Mouse (Mus musculus) cerebellum, adult 2 months (tissue): ENCODE results near the gene Wdr43. TPM values are rescaled to one million over a fixed set of nuclear protein-coding genes. Genes with fewer than 3 reads are reported as not detected.
"Not testable (repeated sequence)": the region's sequence is repeated elsewhere in the genome, so short reads cannot be mapped to it uniquely, and the experiment has no call there.

Experiments used
- DNase-seq, 2 experiments: peaks; one replicate each; pipeline ENCODE4 v3.0.0; 2021
- H3K27ac ChIP-seq: fragments of 200-500 bp; 2 replicates; pipeline ENCODE4 v1.5.1; 2012; ENCODE audit warnings: low read length, control low read depth, inconsistent platforms; ENCODE audit not compliant: insufficient read depth
- H3K27me3 ChIP-seq: fragments of 200-500 bp; 2 replicates; pipeline ENCODE4 v1.6.1; 2012; ENCODE audit warnings: inconsistent platforms, mild to moderate bottlenecking, low read length, moderate library complexity; ENCODE audit not compliant: control insufficient read depth, insufficient read depth
- H3K4me1 ChIP-seq: fragments of 200-500 bp; 2 replicates; pipeline ENCODE4 v1.6.1; 2011; ENCODE audit warnings: low read length; ENCODE audit not compliant: control insufficient read depth, insufficient read depth
- H3K4me3 ChIP-seq: fragments of 200-500 bp; replicated peaks from 2 replicates; pipeline ENCODE3; 2011; ENCODE audit warnings: mild to moderate bottlenecking, low read depth, low read length, control low read depth; ENCODE audit not compliant: insufficient read depth
- CTCF ChIP-seq: fragments of 200-500 bp; IDR thresholded peaks from 2 replicates; pipeline ENCODE4 v1.5.1; 2011; ENCODE audit warnings: low read depth, mild to moderate bottlenecking, control low read depth, low read length, moderate library complexity, borderline replicate concordance; ENCODE audit not compliant: insufficient read depth
- POLR2A ChIP-seq: fragments of 200-500 bp; IDR thresholded peaks from 2 replicates; pipeline ENCODE4 v1.6.1; 2011; ENCODE audit warnings: low read length, control low read depth, borderline replicate concordance; ENCODE audit not compliant: insufficient read depth
- WGBS: fragments of 180-500 bp; shearing (Covaris S2); methylation state at CpG from one replicate; pipeline ENCODE4 v1.1.7; 2018; 5-methylcytosine and 5-hydroxymethylcytosine counted together
- polyA plus RNA-seq: library from polyadenylated mRNA; depleted of rRNA; stranded (reverse); fragments of >200 nt; gene quantifications from 2 replicates; pipeline ENCODE4 v1.2.3, GENCODE M21; 2012

Gene Wdr43
- polyA plus RNA-seq, 1 experiment = 26.8 TPM

GRCm38 (mm10) chr17:71617974-71618373 is 2.3 kb downstream of the Wdr43 start:
- Histone ChIP-seq H3K4me3 (no peak overlapping the region), H3K27me3 (no peaks in the 10 kb centered on the region), H3K4me1 (peaks cover 3% of the 10 kb centered on the region; the same call in 1 of the 2 replicates), H3K27ac (no peak overlapping the region)
- no peak for TF ChIP-seq POLR2A
- TF ChIP-seq CTCF = no peak
- no peak for DNase-seq
- whole genome bisulfite sequencing = 64% methylated on average over 4 of the region's 4 CpGs

- H3K4me1 ChIP-seq = peaks cover 11% of the 10 kb centered on the region
- no peak overlapping the region for H3K4me3 ChIP-seq
- no peak for DNase-seq
- H3K27me3 ChIP-seq = no peaks in the 10 kb centered on the region
- no peak for TF ChIP-seq POLR2A
- no peak for TF ChIP-seq CTCF
- no peak overlapping the region for H3K27ac ChIP-seq
- WGBS = 93% methylated on average over 10 of the region's 10 CpGs
Observed at GRCm38 (mm10) chr17:71631806-71632205, 16.1 kb downstream of the Wdr43 start.

- Histone ChIP-seq H3K27me3 (no peaks in the 10 kb centered on the region), H3K4me3 (no peak overlapping the region), H3K27ac (no peak overlapping the region), H3K4me1 (peaks cover 11% of the 10 kb centered on the region)
- WGBS = 20% methylated on average over 8 of the region's 8 CpGs
- TF ChIP-seq POLR2A = no peak
- no peak for TF ChIP-seq CTCF
- peak; percentile 65 to 77 for DNase-seq
Observed at GRCm38 (mm10) chr17:71633350-71633749, 17.7 kb downstream of the Wdr43 start.

DNA sequence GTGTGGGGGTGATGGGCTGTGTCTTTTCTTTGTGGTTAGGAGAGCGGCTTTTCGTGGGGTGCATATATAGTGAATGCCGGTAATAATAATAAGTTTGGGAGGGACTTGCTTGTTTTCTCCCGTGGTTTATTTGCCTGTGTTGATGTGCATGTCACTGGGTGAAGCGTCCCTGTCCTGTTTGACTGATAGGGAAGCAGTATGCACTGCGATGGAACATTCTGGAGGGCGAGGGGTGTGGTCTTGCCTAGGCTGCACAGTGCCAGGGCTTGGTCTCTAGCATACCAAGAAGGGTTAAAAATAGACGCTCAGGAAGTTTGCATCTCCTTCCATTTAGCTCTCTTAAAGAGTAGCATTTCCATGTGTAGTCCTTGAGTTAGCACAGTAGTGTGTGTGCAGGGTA is 21.1 kb downstream of the Wdr43 start:
- 95% methylated on average over 8 of the region's 8 CpGs for WGBS

GRCm38 (mm10) chr17:71637750-71638265 is 22.1 kb downstream of the Wdr43 start:
- Histone ChIP-seq H3K27ac (no peak overlapping the region), H3K4me1 (peaks cover 18% of the 10 kb centered on the region), H3K27me3 (no peaks in the 10 kb centered on the region), H3K4me3 (no peak overlapping the region)
- no peak for DNase-seq
- TF ChIP-seq POLR2A (no peak), CTCF (no peak)
- WGBS = 88% methylated on average over 4 of the region's 4 CpGs

More for the DNA sequence above, 21.1 kb downstream of the Wdr43 start:
- Histone ChIP-seq H3K4me1 (peaks cover 22% of the 10 kb centered on the region), H3K27me3 (no peaks in the 10 kb centered on the region), H3K27ac (no peak overlapping the region), H3K4me3 (no peak overlapping the region)
- TF ChIP-seq CTCF (no peak), POLR2A (no peak)
- no peak for DNase-seq

GRCm38 (mm10) chr17:71639056-71639455 is 23.4 kb downstream of the Wdr43 start:
- WGBS = 84% methylated on average over 5 of the region's 5 CpGs

DNA sequence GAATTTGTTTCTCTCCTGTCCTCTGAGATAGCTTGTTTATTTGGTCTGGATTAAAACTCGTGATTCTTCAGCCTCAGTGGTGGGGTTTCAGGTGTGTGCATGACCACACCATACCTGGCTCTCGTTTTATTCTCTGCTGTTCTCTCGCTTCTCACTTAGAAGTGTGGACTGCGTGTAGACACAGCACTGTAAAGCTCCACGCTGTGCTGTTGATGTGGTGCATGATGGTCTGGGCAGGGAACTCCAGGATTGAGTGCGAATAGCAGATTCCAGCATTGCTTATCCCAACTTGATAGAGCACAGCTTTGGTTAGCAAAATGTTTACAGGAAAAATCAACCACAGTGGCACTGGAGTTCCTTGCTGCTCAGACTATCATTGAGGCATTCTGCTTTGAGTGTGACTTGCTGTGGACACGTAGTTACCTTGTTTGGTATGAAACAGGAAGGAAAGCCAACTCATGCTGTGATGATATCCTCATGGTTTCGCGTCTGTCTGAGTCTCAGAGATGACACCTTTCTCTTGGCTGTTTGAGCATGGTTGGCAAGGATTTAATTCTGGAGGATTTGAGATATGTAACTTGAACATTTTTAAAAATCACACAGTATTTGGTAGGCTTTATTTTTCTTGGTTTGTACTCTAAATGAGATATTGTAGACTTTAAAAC is 24.9 kb downstream of the Wdr43 start:
- WGBS = 31% methylated on average over 9 of the region's 9 CpGs

More at GRCm38 (mm10) chr17:71639056-71639455, 23.4 kb downstream of the Wdr43 start:
- not testable (repeated sequence) for DNase-seq, H3K27me3 ChIP-seq, H3K27ac ChIP-seq, H3K4me3 ChIP-seq
- H3K4me1 ChIP-seq = peaks cover 12% of the 10 kb centered on the region

DNA sequence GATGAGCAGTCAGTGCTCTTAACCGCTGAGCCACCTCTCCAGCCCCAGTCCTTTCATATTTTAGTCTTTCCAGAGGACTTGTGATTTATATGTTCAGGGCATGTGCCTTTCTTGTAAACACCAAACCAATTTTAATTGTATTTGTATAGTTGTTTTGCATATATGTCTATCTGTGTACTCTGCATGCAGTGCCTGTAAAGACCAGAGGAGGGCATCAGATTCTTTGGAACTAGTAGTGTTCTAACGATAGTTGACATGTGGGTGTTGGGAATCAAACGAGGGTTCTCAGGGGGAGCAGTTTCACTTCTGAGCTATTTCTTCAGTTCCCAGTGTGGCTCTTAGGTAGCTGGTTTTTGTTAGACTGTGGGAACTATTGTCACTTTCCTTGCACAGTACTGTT is 26.5 kb downstream of the Wdr43 start:
- Histone ChIP-seq H3K27me3 (no peaks in the 10 kb centered on the region), H3K27ac (no peak overlapping the region), H3K4me1 (peaks cover 11% of the 10 kb centered on the region), H3K4me3 (no peak overlapping the region)
- TF ChIP-seq POLR2A = no peak
- no peak for TF ChIP-seq CTCF
- no peak for DNase-seq
- 98% methylated on average over 3 of the region's 3 CpGs for WGBS

More for the DNA sequence above, 24.9 kb downstream of the Wdr43 start:
- peak; percentile 25 to 79 for DNase-seq
- no peaks in the 10 kb centered on the region for H3K27me3 ChIP-seq
- no peak overlapping the region for H3K27ac ChIP-seq
- peaks cover 11% of the 10 kb centered on the region for H3K4me1 ChIP-seq
- no peak for TF ChIP-seq CTCF
- no peak for TF ChIP-seq POLR2A
- H3K4me3 ChIP-seq = no peak overlapping the region
